Mouse (Mus musculus): Measurements from ENCODE around the gene Osbpl11. TPM values are rescaled to one million over a fixed set of nuclear protein-coding genes. Genes with fewer than 3 reads are reported as not detected.

Gene Osbpl11
- polyA plus RNA-seq, 1 experiment, result 9.9 TPM

- Histone ChIP-seq H3K27ac (ENCODE audit: insufficient read depth, low read length) (no peak overlapping the region), H3K4me3 (ENCODE audit: insufficient read depth, low read length) (no peak overlapping the region), H3K4me1 (ENCODE audit: control insufficient read depth, insufficient read depth, low read length) (no peaks in the 10 kb centered on the region)
- TF ChIP-seq CTCF (IDR thresholded peaks at IDR 0.05; ENCODE audit: extremely low read depth, insufficient read depth, low read length), result no peak
- no peak for TF ChIP-seq POLR2A (IDR thresholded peaks at IDR 0.05; ENCODE audit: extremely low read depth, insufficient read depth, low read length)
Observed at GRCm38 (mm10) chr16:33224381-33224780, 39.5 kb downstream of the Osbpl11 start.

GRCm38 (mm10) chr16:33234128-33234527, 49.3 kb downstream of the Osbpl11 start:
- 0 out of 2 replicates have a peak, but pooled peaks cover 1% of the 10 kb centered on the region for H3K4me1 ChIP-seq (ENCODE audit: control insufficient read depth, insufficient read depth, low read length)
- no peak overlapping the region for H3K4me3 ChIP-seq (ENCODE audit: insufficient read depth, low read length)
- TF ChIP-seq POLR2A (IDR thresholded peaks at IDR 0.05; ENCODE audit: extremely low read depth, insufficient read depth, low read length) (no peak), CTCF (IDR thresholded peaks at IDR 0.05; ENCODE audit: extremely low read depth, insufficient read depth, low read length) (no peak)
- no peak overlapping the region for H3K27ac ChIP-seq (ENCODE audit: insufficient read depth, low read length)

- 0 out of 2 replicates have a peak, but pooled peaks cover 1% of the 10 kb centered on the region for H3K4me1 ChIP-seq (ENCODE audit: control insufficient read depth, insufficient read depth, low read length)
- TF ChIP-seq CTCF (IDR thresholded peaks at IDR 0.05; ENCODE audit: extremely low read depth, insufficient read depth, low read length) (no peak), POLR2A (IDR thresholded peaks at IDR 0.05; ENCODE audit: extremely low read depth, insufficient read depth, low read length) (no peak)
- no peak overlapping the region for H3K4me3 ChIP-seq (ENCODE audit: insufficient read depth, low read length)
- no peak overlapping the region for H3K27ac ChIP-seq (ENCODE audit: insufficient read depth, low read length)
Observed at GRCm38 (mm10) chr16:33236151-33236550, 51.3 kb downstream of the Osbpl11 start.

- Histone ChIP-seq H3K4me1 (ENCODE audit: control insufficient read depth, insufficient read depth, low read length) (no peaks in the 10 kb centered on the region), H3K4me3 (ENCODE audit: insufficient read depth, low read length) (no peak overlapping the region), H3K27ac (ENCODE audit: insufficient read depth, low read length) (no peak overlapping the region)
- TF ChIP-seq CTCF (IDR thresholded peaks at IDR 0.05; ENCODE audit: extremely low read depth, insufficient read depth, low read length), result no peak
- no peak for TF ChIP-seq POLR2A (IDR thresholded peaks at IDR 0.05; ENCODE audit: extremely low read depth, insufficient read depth, low read length)
Observed at GRCm38 (mm10) chr16:33239305-33239704, 54.4 kb downstream of the Osbpl11 start.

GRCm38 (mm10) chr16:33242046-33242445, 57.2 kb downstream of the Osbpl11 start:
- Histone ChIP-seq H3K27ac (ENCODE audit: insufficient read depth, low read length) (no peak overlapping the region), H3K4me3 (ENCODE audit: insufficient read depth, low read length) (no peak overlapping the region), H3K4me1 (ENCODE audit: control insufficient read depth, insufficient read depth, low read length) (no peaks in the 10 kb centered on the region)
- no peak for TF ChIP-seq CTCF (IDR thresholded peaks at IDR 0.05; ENCODE audit: extremely low read depth, insufficient read depth, low read length)
- TF ChIP-seq POLR2A (IDR thresholded peaks at IDR 0.05; ENCODE audit: extremely low read depth, insufficient read depth, low read length), result no peak

GRCm38 (mm10) chr16:33244136-33244691, 59.3 kb downstream of the Osbpl11 start:
- H3K4me3 ChIP-seq (ENCODE audit: insufficient read depth, low read length), result no peak overlapping the region
- H3K27ac ChIP-seq (ENCODE audit: insufficient read depth, low read length), result no peak overlapping the region
- H3K4me1 ChIP-seq (ENCODE audit: control insufficient read depth, insufficient read depth, low read length), result no peaks in the 10 kb centered on the region
- TF ChIP-seq POLR2A (IDR thresholded peaks at IDR 0.05; ENCODE audit: extremely low read depth, insufficient read depth, low read length) (no peak), CTCF (IDR thresholded peaks at IDR 0.05; ENCODE audit: extremely low read depth, insufficient read depth, low read length) (no peak; the same call in 1 of the 2 replicates)

GRCm38 (mm10) chr16:33244933-33245470, 60.1 kb downstream of the Osbpl11 start:
- Histone ChIP-seq H3K4me3 (ENCODE audit: insufficient read depth, low read length) (no peak overlapping the region), H3K27ac (ENCODE audit: insufficient read depth, low read length) (no peak overlapping the region), H3K4me1 (ENCODE audit: control insufficient read depth, insufficient read depth, low read length) (no peaks in the 10 kb centered on the region)
- no peak for TF ChIP-seq POLR2A (IDR thresholded peaks at IDR 0.05; ENCODE audit: extremely low read depth, insufficient read depth, low read length)
- TF ChIP-seq CTCF (IDR thresholded peaks at IDR 0.05; ENCODE audit: extremely low read depth, insufficient read depth, low read length), result no peak

GRCm38 (mm10) chr16:33246526-33246925, 61.7 kb downstream of the Osbpl11 start:
- TF ChIP-seq CTCF (IDR thresholded peaks at IDR 0.05; ENCODE audit: extremely low read depth, insufficient read depth, low read length), result no peak
- no peak for TF ChIP-seq POLR2A (IDR thresholded peaks at IDR 0.05; ENCODE audit: extremely low read depth, insufficient read depth, low read length)
- Histone ChIP-seq H3K27ac (ENCODE audit: insufficient read depth, low read length) (no peak overlapping the region), H3K4me1 (ENCODE audit: control insufficient read depth, insufficient read depth, low read length) (no peaks in the 10 kb centered on the region; the same call in 1 of the 2 replicates), H3K4me3 (ENCODE audit: insufficient read depth, low read length) (no peak overlapping the region)

GRCm38 (mm10) chr16:33247006-33247405, 62.1 kb downstream of the Osbpl11 start:
- no peak overlapping the region for H3K4me3 ChIP-seq (ENCODE audit: insufficient read depth, low read length)
- no peak overlapping the region for H3K27ac ChIP-seq (ENCODE audit: insufficient read depth, low read length)
- TF ChIP-seq CTCF (IDR thresholded peaks at IDR 0.05; ENCODE audit: extremely low read depth, insufficient read depth, low read length) (no peak), POLR2A (IDR thresholded peaks at IDR 0.05; ENCODE audit: extremely low read depth, insufficient read depth, low read length) (no peak)
- H3K4me1 ChIP-seq (ENCODE audit: control insufficient read depth, insufficient read depth, low read length), result no peaks in the 10 kb centered on the region; the same call in 1 of the 2 replicates

GRCm38 (mm10) chr16:33250651-33251120, 65.8 kb downstream of the Osbpl11 start:
- Histone ChIP-seq H3K4me1 (ENCODE audit: control insufficient read depth, insufficient read depth, low read length) (peaks cover 1% of the 10 kb centered on the region; the same call in 1 of the 2 replicates), H3K4me3 (ENCODE audit: insufficient read depth, low read length) (peak overlapping the region; percentile 71), H3K27ac (ENCODE audit: insufficient read depth, low read length) (no peak overlapping the region)
- TF ChIP-seq POLR2A (IDR thresholded peaks at IDR 0.05; ENCODE audit: extremely low read depth, insufficient read depth, low read length) (no peak), CTCF (IDR thresholded peaks at IDR 0.05; ENCODE audit: extremely low read depth, insufficient read depth, low read length) (no peak)

All from cortical plate, adult 2 months (tissue).